Mouse (Mus musculus) urinary bladder, adult 2 months (tissue): ENCODE data around the gene Gpr75. TPM values are rescaled to one million over a fixed set of nuclear protein-coding genes. Genes with fewer than 3 reads are reported as not detected.

Experiments
- DNase-seq: peaks from one replicate; pipeline ENCODE4 v3.0.0; 2022; ENCODE audit warnings: low spot score
- polyA plus RNA-seq: library from polyadenylated mRNA; depleted of rRNA; stranded (reverse); fragments of >200 nt; gene quantifications from 2 replicates; pipeline ENCODE4 v1.2.3, GENCODE M21; 2012; rRNA removed

The Gpr75 gene
- 0.25 and 0.40 TPM in 2 replicates for polyA plus RNA-seq

GRCm38 (mm10) chr11:30885171-30885871, at the start of gene Gpr75, which contains the start of gene Asb3:
Gene Gpr75, plus strand, starts transcription at chr11:30885358.
Gene Asb3, plus strand, starts transcription at chr11:30885416.
- peak; percentile 47 for DNase-seq

GRCm38 (mm10) chr11:30838793-30839192, 46.4 kb upstream of the Gpr75 start:
- DNase-seq, result no peak

- DNase-seq, result no peak
Observed at GRCm38 (mm10) chr11:30844355-30844754, 40.8 kb upstream of the Gpr75 start.

- DNase-seq, result no peak
Observed at GRCm38 (mm10) chr11:30872425-30872824, 12.7 kb upstream of the Gpr75 start.

- no peak for DNase-seq
Observed at GRCm38 (mm10) chr11:30888153-30888552, 3.0 kb downstream of the Gpr75 start.

- DNase-seq, result no peak
Observed at GRCm38 (mm10) chr11:30896201-30896600, 11.0 kb downstream of the Gpr75 start.

GRCm38 (mm10) chr11:30899312-30899711, 14.2 kb downstream of the Gpr75 start:
- DNase-seq, result no peak

GRCm38 (mm10) chr11:30912311-30912710, 27.2 kb downstream of the Gpr75 start:
- DNase-seq, result no peak

- no peak for DNase-seq
Observed at GRCm38 (mm10) chr11:30920641-30921040, 35.5 kb downstream of the Gpr75 start.

- no peak for DNase-seq
Observed at GRCm38 (mm10) chr11:30923283-30923682, 38.1 kb downstream of the Gpr75 start.

GRCm38 (mm10) chr11:30928079-30928478, 42.9 kb downstream of the Gpr75 start:
- no peak for DNase-seq

- DNase-seq, result no peak
Observed at GRCm38 (mm10) chr11:30928498-30928897, 43.3 kb downstream of the Gpr75 start.

Other genes starting within 250 kb of the Gpr75 start
- 34.8 and 35.4 TPM in 2 replicates for gene Acyp2, start 235.8 kb upstream of the Gpr75 start, polyA plus RNA-seq
- gene Psme4, start 113.6 kb upstream of the Gpr75 start, polyA plus RNA-seq, result 31.4 and 36.4 TPM in 2 replicates
- gene Asb3, start 58 bp downstream of the Gpr75 start, polyA plus RNA-seq, result 12.0 and 13.8 TPM in 2 replicates
- gene Erlec1, start 69.0 kb downstream of the Gpr75 start, polyA plus RNA-seq, result 32.4 and 34.9 TPM in 2 replicates
- 5.5 and 7.5 TPM in 2 replicates for gene Chac2, start 101.0 kb downstream of the Gpr75 start, polyA plus RNA-seq